23 mouse cellular contexts compared by ENCODE assay signal in the genomic region with DNA sequence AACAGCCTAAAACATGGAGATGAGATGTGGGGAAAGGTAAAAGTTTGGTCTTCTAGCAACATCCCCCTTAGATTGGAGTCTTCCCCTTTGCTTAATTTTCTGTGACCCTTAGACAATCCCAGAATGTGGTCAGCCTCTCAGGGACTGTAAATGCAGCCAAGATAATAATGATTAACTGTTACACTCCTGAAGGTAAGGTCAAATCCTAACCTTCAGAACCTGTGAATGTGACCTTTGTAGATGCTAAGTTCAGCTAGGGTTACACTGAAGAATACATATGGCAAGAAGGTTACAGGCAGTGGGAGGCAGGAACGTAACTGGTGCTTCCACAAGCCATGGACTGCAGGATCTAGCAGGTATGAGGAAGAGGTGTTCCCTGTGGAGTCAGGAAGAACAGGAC.
DNase-seq lines count a peak whose midpoint lies in the region; ATAC-seq and TF ChIP-seq lines count a peak whose summit lies in the region.
"Had no signal": no experiment of that assay in that cellular context is flagged by ENCODE, and none has a peak within 500 bp of the region (broad histone marks: within the 10 kb centered on the region; RNA-seq: fewer than 3 reads in every experiment).

No protein-coding gene starts in this region.

- peak; percentile 47 for ATAC-seq in intestine, embryonic 15.5 days
- no peak for ATAC-seq in intestine, embryonic 16.5 days
- 0 out of 2 replicates have a peak, but pooled peaks have one; percentile 25 for ATAC-seq in kidney, postnatal 0 days (replicated peaks; ENCODE audit: low FRiP score, low read depth)
- ATAC-seq in kidney, embryonic 16.5 days (ENCODE audit: low FRiP score, low TSS enrichment) = no peak
- no peak for ATAC-seq in megakaryocyte, adult 5-6 weeks (ENCODE audit: poor library complexity, severe bottlenecking)
- ATAC-seq: forebrain, embryonic 14.5 days; forebrain, postnatal 0 days; Patski had no signal

- WGBS in intestine, embryonic 15.5 days = 79% methylated on average over 1 of the region's 1 CpGs
- 88% methylated on average over 1 of the region's 1 CpGs for WGBS in intestine, embryonic 16.5 days
- 50% methylated on average over 1 of the region's 1 CpGs for WGBS in kidney, postnatal 0 days
- WGBS in kidney, embryonic 16.5 days = 50% methylated on average over 1 of the region's 1 CpGs

- H3K36me3 ChIP-seq in intestine, embryonic 15.5 days = no peaks in the 10 kb centered on the region
- no peaks in the 10 kb centered on the region for H3K36me3 ChIP-seq in intestine, embryonic 16.5 days (ENCODE audit: control insufficient read depth, insufficient read depth, low read length)
- no peaks in the 10 kb centered on the region for H3K36me3 ChIP-seq in kidney, postnatal 0 days (ENCODE audit: insufficient read depth, low read length)
- no peaks in the 10 kb centered on the region for H3K36me3 ChIP-seq in kidney, embryonic 16.5 days (ENCODE audit: insufficient read depth, low read length)
- H3K36me3 ChIP-seq in megakaryocyte, embryonic 14.5 days (replicated peaks; ENCODE audit: low read length) = peaks cover 8% of the 10 kb centered on the region
- H3K36me3 ChIP-seq: embryonic facial prominence, embryonic 12.5 days; embryonic facial prominence, embryonic 15.5 days; G1E; hindbrain, embryonic 12.5 days had no signal

- H3K4me3 ChIP-seq in intestine, embryonic 15.5 days (replicated peaks) = no peak overlapping the region
- H3K4me3 ChIP-seq in intestine, embryonic 16.5 days (ENCODE audit: low read length) = no peak overlapping the region
- H3K4me3 ChIP-seq in kidney, postnatal 0 days (replicated peaks; ENCODE audit: low read depth, low read length) = no peak overlapping the region
- no peak overlapping the region for H3K4me3 ChIP-seq in kidney, embryonic 16.5 days (ENCODE audit: low read length)
- peak overlapping the region; percentile 48 for H3K4me3 ChIP-seq in megakaryocyte, embryonic 14.5 days (replicated peaks)
- H3K4me3 ChIP-seq: embryonic facial prominence, embryonic 12.5 days; embryonic facial prominence, embryonic 15.5 days; gastrocnemius, adult 2 months; hindbrain, embryonic 12.5 days had no signal

- H3K9me3 ChIP-seq in intestine, embryonic 15.5 days = no peaks in the 10 kb centered on the region
- no peaks in the 10 kb centered on the region for H3K9me3 ChIP-seq in intestine, embryonic 16.5 days (ENCODE audit: control insufficient read depth, low read length)
- no peaks in the 10 kb centered on the region for H3K9me3 ChIP-seq in kidney, postnatal 0 days (replicated peaks; ENCODE audit: low read length)
- H3K9me3 ChIP-seq in kidney, embryonic 16.5 days (ENCODE audit: low read length) = no peaks in the 10 kb centered on the region
- peaks cover 4% of the 10 kb centered on the region for H3K9me3 ChIP-seq in megakaryocyte, embryonic 14.5 days
- H3K9me3 ChIP-seq: embryonic facial prominence, embryonic 12.5 days; embryonic facial prominence, embryonic 15.5 days; G1E; hindbrain, embryonic 12.5 days had no signal

- H3K9ac ChIP-seq in intestine, embryonic 15.5 days = no peak overlapping the region
- no peak overlapping the region for H3K9ac ChIP-seq in intestine, embryonic 16.5 days (ENCODE audit: low read depth, low read length)
- H3K9ac ChIP-seq in kidney, postnatal 0 days (ENCODE audit: low read depth, low read length) = no peak overlapping the region
- no peak overlapping the region for H3K9ac ChIP-seq in kidney, embryonic 16.5 days (replicated peaks; ENCODE audit: low read length)
- H3K9ac ChIP-seq: embryonic facial prominence, embryonic 12.5 days; embryonic facial prominence, embryonic 15.5 days; forebrain, postnatal 0 days; hindbrain, embryonic 12.5 days had no signal

- no peak for TF ChIP-seq CTCF in kidney, postnatal 0 days (IDR thresholded peaks at IDR 0.05; ENCODE audit: low read depth)

- no peak overlapping the region for H3K4me2 ChIP-seq in intestine, embryonic 15.5 days (replicated peaks)
- no peak overlapping the region for H3K4me2 ChIP-seq in intestine, embryonic 16.5 days (ENCODE audit: low read depth, low read length)
- no peak overlapping the region for H3K4me2 ChIP-seq in kidney, postnatal 0 days (ENCODE audit: low read length)
- H3K4me2 ChIP-seq in kidney, embryonic 16.5 days (replicated peaks; ENCODE audit: low read depth, low read length) = no peak overlapping the region
- H3K4me2 ChIP-seq: embryonic facial prominence, embryonic 12.5 days; embryonic facial prominence, embryonic 15.5 days; heart, embryonic 11.5 days; hindbrain, embryonic 12.5 days had no signal

- H3K4me1 ChIP-seq in intestine, embryonic 15.5 days (replicated peaks) = 0 out of 2 replicates have a peak, but pooled peaks cover 2% of the 10 kb centered on the region
- no peaks in the 10 kb centered on the region; the same call in 1 of the 2 replicates for H3K4me1 ChIP-seq in intestine, embryonic 16.5 days (ENCODE audit: control insufficient read depth, insufficient read depth, low read length)
- no peaks in the 10 kb centered on the region for H3K4me1 ChIP-seq in kidney, postnatal 0 days (replicated peaks; ENCODE audit: insufficient read depth, low read length)
- no peaks in the 10 kb centered on the region; the same call in 1 of the 2 replicates for H3K4me1 ChIP-seq in kidney, embryonic 16.5 days (ENCODE audit: insufficient read depth, low read length)
- peaks cover 41% of the 10 kb centered on the region for H3K4me1 ChIP-seq in megakaryocyte, embryonic 14.5 days
- H3K4me1 ChIP-seq: embryonic facial prominence, embryonic 12.5 days; embryonic facial prominence, embryonic 15.5 days; hindbrain, embryonic 12.5 days had no signal

- no peak for DNase-seq in kidney, postnatal 0 days (ENCODE audit: low spot score)
- DNase-seq in right cerebral cortex, postnatal 25 days = no peak
- DNase-seq: adrenal gland, postnatal 10 days; adrenal gland, postnatal 36 days; cerebellum, adult 11 months; cerebellum, adult 2 months; cerebellum, adult 9-11 months; cerebellum, postnatal 25 days; forebrain, postnatal 0 days; gastrocnemius, adult 2 months; gastrocnemius, postnatal 14 days had no signal

- H3K27me3 ChIP-seq in intestine, embryonic 15.5 days (replicated peaks) = no peaks in the 10 kb centered on the region
- no peaks in the 10 kb centered on the region for H3K27me3 ChIP-seq in intestine, embryonic 16.5 days (replicated peaks; ENCODE audit: control insufficient read depth, insufficient read depth, low read length)
- no peaks in the 10 kb centered on the region for H3K27me3 ChIP-seq in kidney, postnatal 0 days (ENCODE audit: insufficient read depth, low read length)
- no peaks in the 10 kb centered on the region for H3K27me3 ChIP-seq in kidney, embryonic 16.5 days (ENCODE audit: insufficient read depth, low read length)
- no peaks in the 10 kb centered on the region for H3K27me3 ChIP-seq in megakaryocyte, embryonic 14.5 days (replicated peaks)
- H3K27me3 ChIP-seq: embryonic facial prominence, embryonic 12.5 days; embryonic facial prominence, embryonic 15.5 days; hindbrain, embryonic 12.5 days; Patski had no signal

- no peak overlapping the region for H3K27ac ChIP-seq in intestine, embryonic 15.5 days
- no peak overlapping the region for H3K27ac ChIP-seq in intestine, embryonic 16.5 days (ENCODE audit: low read length)
- H3K27ac ChIP-seq in kidney, postnatal 0 days = no peak overlapping the region
- no peak overlapping the region for H3K27ac ChIP-seq in kidney, embryonic 16.5 days (ENCODE audit: low read length)
- H3K27ac ChIP-seq: embryonic facial prominence, embryonic 12.5 days; embryonic facial prominence, embryonic 15.5 days; gastrocnemius, adult 2 months; hindbrain, embryonic 12.5 days had no signal

Comparison
In these comparisons a context has a peak if more than half of its experiments do, and no peak if none do; other contexts are left out.
1. ATAC-seq: peak in intestine, embryonic 15.5 days (single experiment) and kidney, postnatal 0 days (single experiment); none in intestine, embryonic 16.5 days (single experiment), kidney, embryonic 16.5 days (single experiment) and megakaryocyte, adult 5-6 weeks (single experiment).